Mouse (Mus musculus): ENCODE results near the gene Ms4a15.

GRCm38 (mm10) chr19:10943955-10944354, 49.1 kb downstream of the Ms4a15 start:
- no peak for TF ChIP-seq CTCF (IDR thresholded peaks at IDR 0.05)
- no peak for TF ChIP-seq EP300 (IDR thresholded peaks at IDR 0.05)
